Mouse (Mus musculus): ENCODE results near the gene Akap11.

DNA sequence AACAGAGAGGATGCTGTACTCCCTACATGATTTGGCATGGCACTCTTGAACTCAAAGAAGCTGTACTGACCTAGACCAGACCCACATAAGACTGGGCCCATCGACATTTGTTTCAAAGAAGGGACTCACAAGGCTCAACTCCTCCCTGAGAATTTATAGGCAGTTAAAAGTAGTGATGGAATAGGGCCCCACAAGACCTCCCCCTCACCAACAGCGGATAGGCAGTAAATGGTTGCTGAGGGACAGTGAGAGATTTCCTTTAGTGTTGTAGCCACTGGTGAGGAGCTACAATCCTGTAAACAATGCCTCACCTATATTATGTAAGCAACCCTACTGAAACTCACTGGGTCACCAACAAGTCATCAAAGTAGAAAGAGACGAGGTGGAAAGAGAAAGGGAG lies 6.4 kb downstream of the Akap11 start:
- TF ChIP-seq POLR2A (IDR thresholded peaks at IDR 0.05; ENCODE audit: insufficient read length, low read depth) (no peak), USF1 (IDR thresholded peaks at IDR 0.05; ENCODE audit: low read depth) (no peak), CEBPB (IDR thresholded peaks at IDR 0.05; ENCODE audit: insufficient read depth, poor library complexity, severe bottlenecking) (no peak), TCF12 (IDR thresholded peaks at IDR 0.05; ENCODE audit: insufficient read depth, poor library complexity, severe bottlenecking) (no peak), E2F4 (IDR thresholded peaks at IDR 0.05; ENCODE audit: insufficient read depth) (no peak), MYOD1 (IDR thresholded peaks at IDR 0.05; ENCODE audit: control insufficient read depth in 1 of 3, insufficient read length in 2 of 3, low read depth in 2 of 3) (no peak), MYOG (IDR thresholded peaks at IDR 0.05; ENCODE audit: control insufficient read depth in 1 of 3, insufficient read depth in 1 of 3, insufficient read length in 2 of 3, low read depth in 2 of 3) (no peak), MAX (IDR thresholded peaks at IDR 0.05; ENCODE audit: low read depth) (no peak), TCF3 (IDR thresholded peaks at IDR 0.05; ENCODE audit: insufficient read length, low read depth) (no peak), REST (IDR thresholded peaks at IDR 0.05; ENCODE audit: insufficient read depth, insufficient read length) (no peak), POLR2AphosphoS2 (IDR thresholded peaks at IDR 0.05; ENCODE audit: insufficient read length, low read depth) (no peak), SRF (IDR thresholded peaks at IDR 0.05; ENCODE audit: control insufficient read depth, insufficient read length, low read depth) (no peak)
